Mouse (Mus musculus): ENCODE data around the gene Ptprj. TPM values are rescaled to one million over a fixed set of nuclear protein-coding genes. Genes with fewer than 3 reads are reported as not detected.

Gene Ptprj
- total RNA-seq, 2 experiments from 2014 or later: 72.8 to 78.4 TPM

- intact Hi-C loops (cut with DNase I): no loop called here
- DNase-seq (ENCODE audit: extremely low spot score in 1 of 2, low spot score in 2 of 2): no peak
Measured at GRCm38 (mm10) chr2:90500892-90501291, 79.6 kb downstream of the Ptprj start.

GRCm38 (mm10) chr2:90499002-90499401, 81.4 kb downstream of the Ptprj start:
- no peak for DNase-seq (ENCODE audit: extremely low spot score in 1 of 2, low spot score in 2 of 2)
- intact Hi-C loops (cut with DNase I): no loop called here

GRCm38 (mm10) chr2:90497551-90497950, 82.9 kb downstream of the Ptprj start:
- DNase-seq (ENCODE audit: extremely low spot score in 1 of 2, low spot score in 2 of 2): no peak
- intact Hi-C loops (cut with DNase I): no loop called here

GRCm38 (mm10) chr2:90496680-90497074, 83.8 kb downstream of the Ptprj start:
- no peak for DNase-seq (ENCODE audit: extremely low spot score in 1 of 2, low spot score in 2 of 2)
- intact Hi-C loops (cut with DNase I): no loop called here

- intact Hi-C loops (cut with DNase I): no loop called here
- DNase-seq (ENCODE audit: extremely low spot score in 1 of 2, low spot score in 2 of 2): no peak
Measured at GRCm38 (mm10) chr2:90496012-90496679, 84.3 kb downstream of the Ptprj start.

GRCm38 (mm10) chr2:90490279-90491046, 90.0 kb downstream of the Ptprj start:
- intact Hi-C loops (cut with DNase I): no loop called here

GRCm38 (mm10) chr2:90489839-90490238, 90.6 kb downstream of the Ptprj start:
- no peak for DNase-seq (ENCODE audit: extremely low spot score in 1 of 2, low spot score in 2 of 2)
- intact Hi-C loops (cut with DNase I): no loop called here

More at GRCm38 (mm10) chr2:90490279-90491046, 90.0 kb downstream of the Ptprj start:
- no peak for DNase-seq (ENCODE audit: extremely low spot score in 1 of 2, low spot score in 2 of 2)

- intact Hi-C loops (cut with DNase I): no loop called here
- no peak for DNase-seq (ENCODE audit: extremely low spot score in 1 of 2, low spot score in 2 of 2)
Measured at GRCm38 (mm10) chr2:90488690-90489590, 91.5 kb downstream of the Ptprj start.

GRCm38 (mm10) chr2:90487471-90488238, 92.8 kb downstream of the Ptprj start:
- DNase-seq (ENCODE audit: extremely low spot score in 1 of 2, low spot score in 2 of 2): no peak
- intact Hi-C loops (cut with DNase I): no loop called here

GRCm38 (mm10) chr2:90486226-90486755, 94.2 kb downstream of the Ptprj start:
- DNase-seq (ENCODE audit: extremely low spot score in 1 of 2, low spot score in 2 of 2): no peak
- intact Hi-C loops (cut with DNase I): no loop called here

- intact Hi-C loops (cut with DNase I): no loop called here
- no peak for DNase-seq (ENCODE audit: extremely low spot score in 1 of 2, low spot score in 2 of 2)
Measured at GRCm38 (mm10) chr2:90481505-90481904, 98.9 kb downstream of the Ptprj start.

GRCm38 (mm10) chr2:90480747-90481308, 99.6 kb downstream of the Ptprj start:
- intact Hi-C loops (cut with DNase I): no loop called here
- DNase-seq (ENCODE audit: extremely low spot score in 1 of 2, low spot score in 2 of 2): no peak

GRCm38 (mm10) chr2:90478531-90478930, 101.9 kb downstream of the Ptprj start:
- intact Hi-C loops (cut with DNase I): no loop called here
- no peak for DNase-seq (ENCODE audit: extremely low spot score in 1 of 2, low spot score in 2 of 2)

- intact Hi-C loops (cut with DNase I): no loop called here
- no peak for DNase-seq (ENCODE audit: extremely low spot score in 1 of 2, low spot score in 2 of 2)
Measured at GRCm38 (mm10) chr2:90477617-90478016, 102.8 kb downstream of the Ptprj start.

GRCm38 (mm10) chr2:90476792-90477191, 103.7 kb downstream of the Ptprj start:
- intact Hi-C loops (cut with DNase I): no loop called here

GRCm38 (mm10) chr2:90476319-90476718, 104.1 kb downstream of the Ptprj start:
- intact Hi-C loops (cut with DNase I): no loop called here
- DNase-seq (ENCODE audit: extremely low spot score in 1 of 2, low spot score in 2 of 2): no peak

More at GRCm38 (mm10) chr2:90476792-90477191, 103.7 kb downstream of the Ptprj start:
- DNase-seq (ENCODE audit: extremely low spot score in 1 of 2, low spot score in 2 of 2): no peak

- peak; percentile 78 to 84 for DNase-seq (ENCODE audit: extremely low spot score in 1 of 2, low spot score in 2 of 2)
- intact Hi-C loops (cut with DNase I): loop anchor here (2.0 to 5.0 kb wide), 3 partner anchors 104 to 203 kb away; partner anchors contain the start of gene Nup160
Measured at GRCm38 (mm10) chr2:90474593-90475405, 105.6 kb downstream of the Ptprj start.

All from left cerebral cortex, postnatal 10 days (tissue).